Mouse (Mus musculus) MN1 (cell line): ENCODE results near the gene Cenpt.

Source experiments
- DNase-seq: peaks from one replicate; pipeline ENCODE4 v3.0.0-alpha.2; 2016; ENCODE audit warnings: low spot score

Gene Cenpt

DNA sequence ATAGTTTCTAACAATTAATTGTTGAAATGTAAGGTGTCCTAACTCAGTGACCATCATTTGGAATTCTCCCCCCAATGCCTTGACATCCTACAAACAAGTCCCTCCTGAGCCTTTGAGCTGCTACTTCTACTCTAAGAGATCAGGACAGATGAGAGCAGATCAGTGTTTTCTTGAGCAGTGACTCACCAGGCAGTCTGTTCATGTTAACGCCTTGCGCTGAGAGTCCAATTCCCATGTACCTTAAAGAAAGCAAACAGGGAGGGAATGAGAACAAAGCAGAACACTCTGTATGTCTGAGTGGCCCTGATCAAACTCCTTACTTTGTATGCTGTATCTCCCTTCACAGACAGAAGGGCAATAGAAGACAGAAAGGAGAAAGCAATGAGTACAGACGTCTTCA, 47.7 kb downstream of the Cenpt start:
- no peak for DNase-seq

DNA sequence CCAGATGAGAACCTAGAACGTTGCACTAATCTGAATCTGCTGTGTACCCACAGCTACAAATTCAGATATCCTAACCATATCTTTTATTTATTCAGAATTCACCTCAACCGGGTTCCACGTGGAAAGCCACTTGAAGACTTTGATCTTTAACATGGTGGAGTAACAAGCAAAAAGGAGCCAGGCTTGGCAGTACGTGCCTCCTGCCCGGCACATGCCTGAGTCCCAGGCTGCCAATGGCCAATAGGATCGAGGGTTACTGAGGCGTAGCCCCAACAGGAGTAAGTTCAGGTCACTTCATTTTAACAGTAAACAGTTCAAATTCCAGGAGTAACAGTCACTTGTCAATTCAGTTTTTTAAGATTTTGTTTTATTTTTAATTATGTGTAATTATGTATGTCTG, 48.3 kb downstream of the Cenpt start:
- no peak for DNase-seq

DNA sequence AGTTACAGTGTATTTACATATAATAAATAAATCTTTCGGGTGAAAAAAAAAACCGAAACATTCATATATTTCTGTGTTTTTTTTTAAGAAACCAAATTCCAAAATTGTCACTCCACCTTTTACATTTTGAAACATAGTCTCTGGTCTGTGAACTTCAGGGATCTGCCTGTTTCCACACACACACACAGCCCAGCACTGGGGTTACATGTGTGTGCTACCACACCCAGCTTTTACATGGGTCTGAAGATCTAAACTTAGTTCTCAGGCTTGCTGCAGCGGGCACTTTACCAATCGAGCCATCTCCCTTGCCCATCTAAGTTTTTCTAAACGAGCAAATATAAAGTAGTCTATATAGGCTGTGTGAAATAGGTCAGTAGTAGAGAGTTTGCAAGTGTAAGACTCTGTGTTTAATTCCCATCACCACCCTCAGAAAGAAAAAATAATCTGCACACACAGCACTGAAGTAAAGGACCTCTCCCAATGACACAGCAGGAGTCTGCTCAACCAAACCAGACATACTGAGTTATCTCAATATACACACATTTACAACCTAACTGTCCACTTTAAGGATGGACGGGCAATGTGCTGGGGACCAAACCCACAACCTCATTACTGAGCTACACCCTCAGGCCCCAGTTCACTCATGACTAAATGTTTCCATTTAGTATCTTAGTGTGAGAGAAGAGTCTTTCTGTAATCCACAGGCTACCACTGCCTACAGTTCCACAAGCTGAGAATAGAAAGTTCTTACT, 51.7 kb downstream of the Cenpt start:
- DNase-seq: no peak

DNA sequence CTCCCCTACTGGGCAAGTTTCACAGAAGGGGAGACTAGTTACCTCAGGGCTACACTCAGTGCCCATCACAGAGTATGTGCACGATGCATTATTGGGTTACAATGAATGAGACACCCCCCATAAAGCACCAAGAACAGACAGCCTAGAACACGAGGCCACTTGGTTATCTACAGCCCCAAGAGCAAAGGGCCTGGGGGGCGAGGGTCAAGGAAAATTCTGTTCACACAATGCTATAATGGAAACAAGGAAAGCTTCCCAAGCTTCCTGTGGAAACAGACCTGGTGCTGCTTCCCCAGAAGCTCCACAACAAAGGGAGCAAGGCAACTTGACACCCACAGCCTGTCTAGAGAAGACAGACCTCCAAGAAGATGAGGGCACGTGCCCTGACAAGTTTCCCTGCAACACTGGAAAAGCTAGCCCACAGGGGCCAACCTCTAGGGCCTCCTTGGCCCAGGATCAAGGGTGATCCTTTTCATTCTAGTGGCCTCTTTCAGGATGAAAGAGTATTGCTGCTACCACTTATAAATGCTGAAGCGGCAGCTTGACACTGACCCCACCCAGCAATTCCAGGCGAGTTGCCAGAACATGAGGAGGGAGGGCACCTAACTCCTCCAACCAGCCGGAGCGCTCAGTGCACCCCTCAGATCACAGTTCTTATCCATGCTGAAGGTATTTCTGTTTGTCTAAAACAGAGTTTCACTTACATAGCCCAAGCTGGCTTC, 53.8 kb downstream of the Cenpt start:
- DNase-seq: peak; percentile 72

DNA sequence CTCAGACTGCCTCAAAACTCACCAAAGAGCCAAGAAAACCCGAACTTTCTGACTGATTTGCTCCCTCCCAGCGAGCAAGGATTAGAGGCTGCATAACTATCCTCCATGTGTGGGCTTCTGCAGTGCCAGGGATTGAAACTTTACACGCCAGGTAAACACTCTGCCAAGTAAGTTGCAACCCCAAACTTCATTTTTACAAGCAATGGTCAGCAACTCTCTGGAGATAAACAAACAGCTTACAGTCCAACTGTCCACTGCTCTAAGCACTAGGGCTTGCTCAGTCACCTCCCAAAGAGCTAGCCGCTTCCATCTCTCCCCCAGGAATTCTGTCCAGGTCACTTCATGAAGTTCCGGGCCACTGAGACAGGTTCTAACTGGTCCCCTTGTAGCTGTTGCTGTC, 54.7 kb downstream of the Cenpt start:
- DNase-seq: no peak

DNA sequence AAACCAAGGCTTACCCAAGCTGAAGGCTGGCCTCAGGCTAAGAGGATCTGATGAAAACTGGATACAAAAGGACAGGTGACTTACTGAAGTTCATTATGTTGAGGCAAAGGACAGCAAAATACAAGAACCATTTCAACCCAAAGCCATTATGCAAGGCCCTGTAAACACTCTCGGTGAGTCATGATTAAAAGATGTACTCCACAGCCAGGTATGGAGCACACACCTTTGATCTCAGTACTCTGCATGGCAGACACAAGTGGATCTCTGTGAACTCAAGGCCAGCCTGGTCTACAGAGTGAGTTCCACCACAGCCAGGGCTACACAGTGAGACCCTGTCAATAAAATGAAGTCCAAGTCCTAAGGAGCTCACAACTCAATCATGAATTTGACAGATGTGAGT, 57.3 kb downstream of the Cenpt start:
- no peak for DNase-seq
